Mouse (Mus musculus) T-helper 1 cell (primary cell): Measurements from ENCODE around the gene Scyl2.

Source experiments
- in situ Hi-C: fragments of 300-600 bp; cut with MboI, MseI; formaldehyde crosslinking; loops from one replicate; pipeline ENCODE4 v1.15.1; 2025; ENCODE audit warnings: high pct_unique_total_duplicates

Scyl2 gene

GRCm38 (mm10) chr10:89686139-89686808 is at the start of gene Scyl2:
Gene Scyl2, minus strand, starts transcription at chr10:89686285.
- in situ Hi-C loops, result no loop called here

- in situ Hi-C loops, result loop anchor here (25.0 kb wide), 1 partner anchor 1455 kb away; the partner anchor contains the start of gene Tmpo
Observed at GRCm38 (mm10) chr10:89732001-89732794, 46.1 kb upstream of the Scyl2 start, which contains the start of gene Actr6. Gene Actr6, minus strand, starts transcription at chr10:89732295.

- in situ Hi-C loops, result loop anchor here (25.0 kb wide), 1 partner anchor 1456 kb away; the partner anchor contains the start of gene Tmpo
Observed at GRCm38 (mm10) chr10:89731341-89731740, 45.3 kb upstream of the Scyl2 start.

- in situ Hi-C loops, result loop anchor here (25.0 kb wide), 1 partner anchor 1457 kb away; the partner anchor contains the start of gene Tmpo
Observed at GRCm38 (mm10) chr10:89730386-89730785, 44.3 kb upstream of the Scyl2 start.

- in situ Hi-C loops, result no loop called here
Observed at GRCm38 (mm10) chr10:89722247-89723195, 36.4 kb upstream of the Scyl2 start.

GRCm38 (mm10) chr10:89720796-89721195 is 34.7 kb upstream of the Scyl2 start:
- in situ Hi-C loops, result no loop called here

- in situ Hi-C loops, result no loop called here
Observed at GRCm38 (mm10) chr10:89720252-89720651, 34.2 kb upstream of the Scyl2 start.

- in situ Hi-C loops, result loop anchor here (5.0 kb wide), 1 partner anchor 77 kb away; no protein-coding TSS in a partner anchor
Observed at GRCm38 (mm10) chr10:89714910-89715309, 28.8 kb upstream of the Scyl2 start.

GRCm38 (mm10) chr10:89708720-89709119 is 22.6 kb upstream of the Scyl2 start:
- in situ Hi-C loops, result no loop called here

- in situ Hi-C loops, result no loop called here
Observed at GRCm38 (mm10) chr10:89707397-89707796, 21.3 kb upstream of the Scyl2 start.

- in situ Hi-C loops, result no loop called here
Observed at GRCm38 (mm10) chr10:89703042-89703441, 17.0 kb upstream of the Scyl2 start.

GRCm38 (mm10) chr10:89697956-89698355 is 11.9 kb upstream of the Scyl2 start:
- in situ Hi-C loops, result loop anchor here (10.0 kb wide), 1 partner anchor 1323 kb away; the partner anchor contains the start of genes Dram1 and Gnptab

- in situ Hi-C loops, result loop anchor here (10.0 kb wide), 1 partner anchor 1321 kb away; the partner anchor contains the start of genes Dram1 and Gnptab
Observed at GRCm38 (mm10) chr10:89696270-89696669, 10.2 kb upstream of the Scyl2 start.

GRCm38 (mm10) chr10:89695194-89695911 is 9.3 kb upstream of the Scyl2 start:
- in situ Hi-C loops, result loop anchor here (10.0 kb wide), 1 partner anchor 1321 kb away; the partner anchor contains the start of genes Dram1 and Gnptab

- in situ Hi-C loops, result loop anchor here (10.0 kb wide), 1 partner anchor 1315 kb away; the partner anchor contains the start of genes Dram1 and Gnptab
Observed at GRCm38 (mm10) chr10:89690021-89690420, 3.9 kb upstream of the Scyl2 start.

GRCm38 (mm10) chr10:89687455-89687854 is 1.4 kb upstream of the Scyl2 start:
- in situ Hi-C loops, result no loop called here

- in situ Hi-C loops, result no loop called here
Observed at GRCm38 (mm10) chr10:89685391-89686138, 520 bp downstream of the Scyl2 start.

- in situ Hi-C loops, result no loop called here
Observed at GRCm38 (mm10) chr10:89682961-89683360, 3.1 kb downstream of the Scyl2 start.

- in situ Hi-C loops, result no loop called here
Observed at GRCm38 (mm10) chr10:89682157-89682556, 3.9 kb downstream of the Scyl2 start.

GRCm38 (mm10) chr10:89681706-89682105 is 4.4 kb downstream of the Scyl2 start:
- in situ Hi-C loops, result no loop called here
